Mouse (Mus musculus) C2C12 (cell line): Measurements from ENCODE around the gene Aip.

Experiments used
- CEBPB ChIP-seq: IDR thresholded peaks from one replicate; pipeline ENCODE4 v1.6.1; 2011; ENCODE audit warnings: low read depth, mild to moderate bottlenecking, control low read depth, moderate library complexity
- CTCF ChIP-seq: IDR thresholded peaks from one replicate; pipeline ENCODE4 v1.5.1; 2011; ENCODE audit not compliant: control insufficient read depth, insufficient read depth, insufficient read length
- FOSL1 ChIP-seq: IDR thresholded peaks from one replicate; pipeline ENCODE4 v1.8.0; 2011; ENCODE audit warnings: mild to moderate bottlenecking, low read length; ENCODE audit not compliant: poor library complexity, insufficient read depth, severe bottlenecking
- USF1 ChIP-seq: IDR thresholded peaks from one replicate; pipeline ENCODE4 v1.6.1; 2011; ENCODE audit warnings: low read depth, mild to moderate bottlenecking, control low read depth, moderate library complexity

GRCm38 (mm10) chr19:4094774-4095303 is 30.8 kb downstream of the Aip start:
- no peak for TF ChIP-seq CTCF
- TF ChIP-seq FOSL1: no peak
- TF ChIP-seq CEBPB: no peak
- no peak for TF ChIP-seq USF1
